Mouse (Mus musculus) midbrain, embryonic 15.5 days (tissue): ENCODE measurements around the gene Galnt2. TPM values are rescaled to one million over a fixed set of nuclear protein-coding genes. Genes with fewer than 3 reads are reported as not detected.
A peak's percentile ranks its signal among the peaks of the same experiment; 100 is the strongest.

Experiments
- ATAC-seq: fragments of 200-750 bp; cut with Nextera tagmentation; replicated peaks from 2 replicates; pipeline ENCODE4 v1.8.0; 2017; ENCODE audit warnings: moderate TSS enrichment
- H3K27ac ChIP-seq: fragments of 300-500 bp; sonication (generic); 2 replicates; pipeline ENCODE4 v1.5.1; 2015; ENCODE audit warnings: mild to moderate bottlenecking, inconsistent platforms
- H3K27me3 ChIP-seq: fragments of 300-500 bp; sonication (generic); replicated peaks from 2 replicates; pipeline ENCODE4 v1.6.1; 2015; ENCODE audit warnings: inconsistent platforms
- H3K36me3 ChIP-seq: fragments of 300-500 bp; sonication (generic); replicated peaks from 2 replicates; pipeline ENCODE4 v1.6.1; 2015; ENCODE audit warnings: inconsistent platforms
- H3K4me1 ChIP-seq: fragments of 300-500 bp; sonication (generic); 2 replicates; pipeline ENCODE4 v1.6.1; 2015; ENCODE audit warnings: inconsistent platforms
- H3K4me2 ChIP-seq: fragments of 300-500 bp; sonication (generic); 2 replicates; pipeline ENCODE4 v1.6.1; 2015; ENCODE audit warnings: inconsistent platforms, mild to moderate bottlenecking, moderate library complexity
- H3K4me3 ChIP-seq: fragments of 300-500 bp; sonication (generic); 2 replicates; pipeline ENCODE4 v1.5.1; 2015; ENCODE audit warnings: mild to moderate bottlenecking, inconsistent platforms
- H3K9ac ChIP-seq: fragments of 300-500 bp; sonication (generic); 2 replicates; pipeline ENCODE4 v1.6.1; 2015; ENCODE audit warnings: mild to moderate bottlenecking, inconsistent platforms
- H3K9me3 ChIP-seq: fragments of 300-500 bp; sonication (generic); 2 replicates; pipeline ENCODE4 v1.6.1; 2016; ENCODE audit warnings: inconsistent platforms
- WGBS: fragments of 180-500 bp; shearing (Covaris S2); methylation state at CpG from one replicate; pipeline ENCODE4 v1.1.7; 2015; ENCODE audit warnings: mixed read lengths; 5-methylcytosine and 5-hydroxymethylcytosine counted together
- polyA plus RNA-seq: library from polyadenylated mRNA; unstranded; fragments of >200 nt; fragmentation: Nextera tagmentation; extraction: Ambion mirVana; gene quantifications from 2 replicates; pipeline ENCODE4 v1.2.1, GENCODE M21; 2015

Galnt2 gene
- polyA plus RNA-seq, 1 experiment from 2014 or later = 67.4 TPM

- H3K4me1 ChIP-seq = 0 out of 2 replicates have a peak, but pooled peaks cover 8% of the 10 kb centered on the region
- no peak overlapping the region for H3K4me2 ChIP-seq
- no peaks in the 10 kb centered on the region for H3K9me3 ChIP-seq
- no peaks in the 10 kb centered on the region; the same call in 1 of the 2 replicates for H3K36me3 ChIP-seq
- H3K9ac ChIP-seq = no peak overlapping the region
- no peaks in the 10 kb centered on the region for H3K27me3 ChIP-seq
- ATAC-seq = no peak
- H3K4me3 ChIP-seq = no peak overlapping the region
- 87% methylated on average over 15 of the region's 15 CpGs for WGBS
- no peak overlapping the region for H3K27ac ChIP-seq
Measured at GRCm38 (mm10) chr8:124303211-124303902, 72.2 kb downstream of the Galnt2 start.

GRCm38 (mm10) chr8:124304141-124304540, 73.0 kb downstream of the Galnt2 start:
- 78% methylated on average over 4 of the region's 4 CpGs for WGBS
- Histone ChIP-seq H3K9ac (no peak overlapping the region), H3K27me3 (no peaks in the 10 kb centered on the region), H3K36me3 (no peaks in the 10 kb centered on the region; the same call in 1 of the 2 replicates), H3K4me2 (no peak overlapping the region), H3K27ac (no peak overlapping the region), H3K9me3 (no peaks in the 10 kb centered on the region), H3K4me1 (0 out of 2 replicates have a peak, but pooled peaks cover 8% of the 10 kb centered on the region), H3K4me3 (no peak overlapping the region)
- ATAC-seq = no peak

- no peaks in the 10 kb centered on the region for H3K27me3 ChIP-seq
Measured at GRCm38 (mm10) chr8:124306574-124306973, 75.4 kb downstream of the Galnt2 start.

GRCm38 (mm10) chr8:124307700-124308099, 76.5 kb downstream of the Galnt2 start:
- 86% methylated on average over 10 of the region's 10 CpGs for WGBS
- no peak overlapping the region for H3K4me2 ChIP-seq
- H3K27me3 ChIP-seq = no peaks in the 10 kb centered on the region

More at GRCm38 (mm10) chr8:124306574-124306973, 75.4 kb downstream of the Galnt2 start:
- Histone ChIP-seq H3K9me3 (no peaks in the 10 kb centered on the region), H3K4me3 (no peak overlapping the region), H3K27ac (no peak overlapping the region), H3K4me2 (no peak overlapping the region), H3K4me1 (0 out of 2 replicates have a peak, but pooled peaks cover 4% of the 10 kb centered on the region), H3K9ac (no peak overlapping the region), H3K36me3 (no peaks in the 10 kb centered on the region; the same call in 1 of the 2 replicates)
- no peak for ATAC-seq
- 62% methylated on average over 7 of the region's 7 CpGs for WGBS

GRCm38 (mm10) chr8:124310509-124310908, 79.3 kb downstream of the Galnt2 start:
- no peak overlapping the region for H3K9ac ChIP-seq
- no peak overlapping the region for H3K4me2 ChIP-seq
- no peak for ATAC-seq
- H3K4me3 ChIP-seq = no peak overlapping the region
- H3K27me3 ChIP-seq = no peaks in the 10 kb centered on the region
- H3K27ac ChIP-seq = no peak overlapping the region
- H3K4me1 ChIP-seq = peaks cover 13% of the 10 kb centered on the region
- no peaks in the 10 kb centered on the region; the same call in 1 of the 2 replicates for H3K36me3 ChIP-seq
- no peaks in the 10 kb centered on the region for H3K9me3 ChIP-seq
- 84% methylated on average over 13 of the region's 13 CpGs for WGBS

More at GRCm38 (mm10) chr8:124307700-124308099, 76.5 kb downstream of the Galnt2 start:
- Histone ChIP-seq H3K9ac (no peak overlapping the region), H3K4me3 (no peak overlapping the region), H3K4me1 (0 out of 2 replicates have a peak, but pooled peaks cover 4% of the 10 kb centered on the region), H3K27ac (no peak overlapping the region), H3K9me3 (no peaks in the 10 kb centered on the region), H3K36me3 (no peaks in the 10 kb centered on the region; the same call in 1 of the 2 replicates)
- ATAC-seq = no peak

- Histone ChIP-seq H3K27ac (no peak overlapping the region), H3K4me1 (peaks cover 12% of the 10 kb centered on the region), H3K27me3 (no peaks in the 10 kb centered on the region), H3K9ac (no peak overlapping the region), H3K36me3 (no peaks in the 10 kb centered on the region), H3K9me3 (no peaks in the 10 kb centered on the region), H3K4me3 (no peak overlapping the region), H3K4me2 (no peak overlapping the region)
- WGBS = 82% methylated on average over 6 of the region's 6 CpGs
- no peak for ATAC-seq
Measured at GRCm38 (mm10) chr8:124311111-124311510, 79.9 kb downstream of the Galnt2 start.

- no peak for ATAC-seq
- no peak overlapping the region for H3K4me2 ChIP-seq
- no peak overlapping the region for H3K27ac ChIP-seq
- H3K27me3 ChIP-seq = no peaks in the 10 kb centered on the region
- no peaks in the 10 kb centered on the region for H3K36me3 ChIP-seq
- no peaks in the 10 kb centered on the region for H3K9me3 ChIP-seq
- 92% methylated on average over 17 of the region's 17 CpGs for WGBS
- H3K4me3 ChIP-seq = no peak overlapping the region
- no peak overlapping the region for H3K9ac ChIP-seq
- H3K4me1 ChIP-seq = peaks cover 16% of the 10 kb centered on the region
Measured at GRCm38 (mm10) chr8:124311723-124312122, 80.5 kb downstream of the Galnt2 start.

- no peak overlapping the region for H3K27ac ChIP-seq
- H3K27me3 ChIP-seq = no peaks in the 10 kb centered on the region
- no peak for ATAC-seq
- H3K4me2 ChIP-seq = no peak overlapping the region
- no peak overlapping the region for H3K9ac ChIP-seq
- 94% methylated on average over 10 of the region's 10 CpGs for WGBS
- no peaks in the 10 kb centered on the region for H3K9me3 ChIP-seq
- no peaks in the 10 kb centered on the region for H3K36me3 ChIP-seq
- H3K4me3 ChIP-seq = no peak overlapping the region
- peaks cover 21% of the 10 kb centered on the region for H3K4me1 ChIP-seq
Measured at GRCm38 (mm10) chr8:124312228-124312627, 81.0 kb downstream of the Galnt2 start.

- H3K27ac ChIP-seq = 0 out of 2 replicates have a peak overlapping the region, but pooled peaks have one; percentile 1
- no peak overlapping the region for H3K4me2 ChIP-seq
- no peaks in the 10 kb centered on the region for H3K36me3 ChIP-seq
- H3K9ac ChIP-seq = no peak overlapping the region
- H3K27me3 ChIP-seq = no peaks in the 10 kb centered on the region
- H3K4me3 ChIP-seq = no peak overlapping the region
- H3K4me1 ChIP-seq = peaks cover 35% of the 10 kb centered on the region
- no peaks in the 10 kb centered on the region for H3K9me3 ChIP-seq
- WGBS = 17% methylated on average over 10 of the region's 10 CpGs
- ATAC-seq = no peak; the same call in 1 of the 2 replicates
Measured at GRCm38 (mm10) chr8:124314803-124315202, 83.6 kb downstream of the Galnt2 start.

- 48% methylated on average over 12 of the region's 12 CpGs for WGBS
- H3K4me3 ChIP-seq = no peak overlapping the region
Measured at GRCm38 (mm10) chr8:124316466-124317136, 85.4 kb downstream of the Galnt2 start.

GRCm38 (mm10) chr8:124317191-124317682, 86.0 kb downstream of the Galnt2 start:
- H3K9ac ChIP-seq = no peak overlapping the region
- H3K36me3 ChIP-seq = no peaks in the 10 kb centered on the region
- H3K4me1 ChIP-seq = peaks cover 54% of the 10 kb centered on the region
- no peak overlapping the region for H3K4me3 ChIP-seq
- H3K4me2 ChIP-seq = no peak overlapping the region
- no peaks in the 10 kb centered on the region for H3K27me3 ChIP-seq
- no peaks in the 10 kb centered on the region for H3K9me3 ChIP-seq
- ATAC-seq = no peak
- peak overlapping the region; percentile 34; the same call in 1 of the 2 replicates for H3K27ac ChIP-seq
- 64% methylated on average over 8 of the region's 8 CpGs for WGBS

More at GRCm38 (mm10) chr8:124316466-124317136, 85.4 kb downstream of the Galnt2 start:
- no peaks in the 10 kb centered on the region for H3K36me3 ChIP-seq
- peak; percentile 44; the same call in 1 of the 2 replicates for ATAC-seq
- no peak overlapping the region for H3K9ac ChIP-seq
- no peaks in the 10 kb centered on the region for H3K9me3 ChIP-seq
- H3K4me2 ChIP-seq = no peak overlapping the region
- peak overlapping the region; percentile 34; the same call in 1 of the 2 replicates for H3K27ac ChIP-seq
- no peaks in the 10 kb centered on the region for H3K27me3 ChIP-seq
- H3K4me1 ChIP-seq = peaks cover 47% of the 10 kb centered on the region

GRCm38 (mm10) chr8:124317821-124318220, 86.6 kb downstream of the Galnt2 start:
- Histone ChIP-seq H3K36me3 (no peaks in the 10 kb centered on the region), H3K9ac (no peak overlapping the region), H3K27me3 (no peaks in the 10 kb centered on the region), H3K27ac (no peak overlapping the region), H3K4me3 (no peak overlapping the region), H3K4me2 (no peak overlapping the region), H3K9me3 (no peaks in the 10 kb centered on the region), H3K4me1 (peaks cover 59% of the 10 kb centered on the region)
- no peak for ATAC-seq
- WGBS = 77% methylated on average over 6 of the region's 6 CpGs
